Mouse (Mus musculus): ENCODE measurements around the gene Srrm2. TPM values are rescaled to one million over a fixed set of nuclear protein-coding genes. Genes with fewer than 3 reads are reported as not detected.

The Srrm2 gene
- polyA plus RNA-seq, 2 experiments, result 107 to 136 TPM

GRCm38 (mm10) chr17:23862926-23863325, 72.6 kb downstream of the Srrm2 start:
- no peaks in the 10 kb centered on the region for H3K9me3 ChIP-seq (ENCODE audit: control insufficient read depth, low read length)
- H3K4me1 ChIP-seq (replicated peaks; ENCODE audit: control insufficient read depth in 2 of 2, insufficient read depth in 2 of 2, low read length in 1 of 2), result no peaks in the 10 kb centered on the region
- H3K27ac ChIP-seq, result no peak overlapping the region
- no peaks in the 10 kb centered on the region for H3K27me3 ChIP-seq (ENCODE audit: control insufficient read depth, insufficient read depth, low read length)
- no peak overlapping the region for H3K9ac ChIP-seq (replicated peaks)
- no peaks in the 10 kb centered on the region for H3K36me3 ChIP-seq (replicated peaks; ENCODE audit: control insufficient read depth, insufficient read depth, low read depth)
- 58% methylated on average over 4 of the region's 4 CpGs for whole genome bisulfite sequencing (ENCODE audit: insufficient replicate concordance)
- H3K4me2 ChIP-seq (ENCODE audit: low read depth), result no peak overlapping the region
- ATAC-seq (ENCODE audit: insufficient read depth) (no peak), DNase-seq (ENCODE audit: low read depth in 3 of 3, low spot score in 3 of 3) (no peak)
- no peak overlapping the region for H3K4me3 ChIP-seq (ENCODE audit: insufficient read depth in 1 of 2, low read depth in 2 of 2, low read length in 2 of 2)
- TF ChIP-seq CTCF (IDR thresholded peaks at IDR 0.05; ENCODE audit: low read depth) (no peak), EP300 (IDR thresholded peaks at IDR 0.05; ENCODE audit: low read depth) (no peak)

DNA sequence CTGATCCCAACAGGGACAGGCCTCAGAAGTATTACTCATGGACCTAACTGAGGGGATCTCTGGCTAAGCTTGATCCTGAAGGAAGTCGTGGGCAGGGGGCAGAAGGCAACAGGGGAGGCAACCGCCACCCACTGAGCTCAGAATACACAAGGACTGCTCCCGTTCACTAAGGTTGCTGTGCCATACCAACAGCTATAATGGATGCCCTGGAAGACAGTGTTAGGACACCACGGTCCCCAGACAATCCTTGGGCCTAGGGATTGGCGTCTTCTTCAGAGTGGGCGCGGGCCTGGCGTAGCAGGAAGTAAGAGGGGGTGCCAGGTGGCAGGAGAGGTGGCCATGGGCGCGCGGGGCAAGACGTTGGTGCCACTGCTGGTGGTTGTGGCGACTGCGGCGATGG, 77.4 kb downstream of the Srrm2 start, which contains the start of gene Prss21:
Prss21 (plus strand) TSS at position 301 of the 400 bp plus-strand sequence.
- Histone ChIP-seq H3K27ac (no peak within 1 kb of the TSS), H3K27me3 (ENCODE audit: control insufficient read depth, insufficient read depth, low read length) (no peaks in the 10 kb centered on the region), H3K4me3 (ENCODE audit: insufficient read depth in 1 of 2, low read depth in 2 of 2, low read length in 2 of 2) (no peak within 1 kb of the TSS), H3K36me3 (replicated peaks; ENCODE audit: control insufficient read depth, insufficient read depth, low read depth) (no peaks in the 10 kb centered on the region), H3K4me1 (replicated peaks; ENCODE audit: control insufficient read depth in 2 of 2, insufficient read depth in 2 of 2, low read length in 1 of 2) (no peaks in the 10 kb centered on the region), H3K4me2 (ENCODE audit: low read depth) (no peak within 1 kb of the TSS), H3K9ac (replicated peaks) (no peak within 1 kb of the TSS), H3K9me3 (ENCODE audit: control insufficient read depth, low read length) (no peaks in the 10 kb centered on the region)
- no peak for ATAC-seq (ENCODE audit: insufficient read depth)
- DNase-seq (ENCODE audit: low read depth in 3 of 3, low spot score in 3 of 3), result no peak
- 66% methylated on average over 15 of the region's 15 CpGs for WGBS (ENCODE audit: insufficient replicate concordance)
- TF ChIP-seq EP300 (IDR thresholded peaks at IDR 0.05; ENCODE audit: low read depth) (no peak), CTCF (IDR thresholded peaks at IDR 0.05; ENCODE audit: low read depth) (no peak)

- Histone ChIP-seq H3K36me3 (replicated peaks; ENCODE audit: control insufficient read depth, insufficient read depth, low read depth) (no peaks in the 10 kb centered on the region), H3K9me3 (ENCODE audit: control insufficient read depth, low read length) (no peaks in the 10 kb centered on the region), H3K4me1 (replicated peaks; ENCODE audit: control insufficient read depth in 2 of 2, insufficient read depth in 2 of 2, low read length in 1 of 2) (no peaks in the 10 kb centered on the region), H3K9ac (replicated peaks) (no peak overlapping the region), H3K27me3 (ENCODE audit: control insufficient read depth, insufficient read depth, low read length) (no peaks in the 10 kb centered on the region), H3K4me3 (ENCODE audit: insufficient read depth in 1 of 2, low read depth in 2 of 2, low read length in 2 of 2) (no peak overlapping the region), H3K27ac (no peak overlapping the region), H3K4me2 (ENCODE audit: low read depth) (no peak overlapping the region)
- TF ChIP-seq EP300 (IDR thresholded peaks at IDR 0.05; ENCODE audit: low read depth), result no peak
- TF ChIP-seq CTCF (IDR thresholded peaks at IDR 0.05; ENCODE audit: low read depth), result no peak
- no peak for ATAC-seq (ENCODE audit: insufficient read depth)
- no peak for DNase-seq (ENCODE audit: low read depth in 3 of 3, low spot score in 3 of 3)
- 68% methylated on average over 11 of the region's 11 CpGs for WGBS (ENCODE audit: insufficient replicate concordance)
Measured at GRCm38 (mm10) chr17:23868513-23868912, 78.2 kb downstream of the Srrm2 start.

Small RNA genes lying within 50 kb of the gene (microRNA-seq; reads per million reads assigned to microRNA genes)
- 2.1 reads per million for gene Mir5125

Other genes with a start within 250 kb of the Srrm2 start
- gene Zfp213, start 226.3 kb upstream of the Srrm2 start, polyA plus RNA-seq (2012; rRNA removed), result 3.7 and 4.1 TPM in 2 replicates
- gene Zfp213, start 226.3 kb upstream of the Srrm2 start, polyA plus RNA-seq (2014; fragmentation: Nextera tagmentation; extraction: Ambion mirVana), result 4.1 and 4.8 TPM in 2 replicates
- 1.9 and 2.0 TPM in 2 replicates for gene Zfp13, start 191.0 kb upstream of the Srrm2 start, polyA plus RNA-seq (2012; rRNA removed)
- gene Zfp13, start 191.0 kb upstream of the Srrm2 start, polyA plus RNA-seq (2014; fragmentation: Nextera tagmentation; extraction: Ambion mirVana), result 1.3 TPM in 2 replicates
- not detected in 2 replicates for gene Zscan10, start 189.7 kb upstream of the Srrm2 start, polyA plus RNA-seq (2012; rRNA removed)
- not detected in 2 replicates for gene Zscan10, start 189.7 kb upstream of the Srrm2 start, polyA plus RNA-seq (2014; fragmentation: Nextera tagmentation; extraction: Ambion mirVana)
- gene Mmp25, start 145.3 kb upstream of the Srrm2 start, polyA plus RNA-seq (2012; rRNA removed), result 0.11 and 0.12 TPM in 2 replicates
- gene Mmp25, start 145.3 kb upstream of the Srrm2 start, polyA plus RNA-seq (2014; fragmentation: Nextera tagmentation; extraction: Ambion mirVana), result 0.11 TPM in 1 of 2 replicates, not detected in the other
- 0.02 TPM in 2 replicates for gene Bicdl2, start 130.0 kb upstream of the Srrm2 start, polyA plus RNA-seq (2012; rRNA removed)
- gene Bicdl2, start 130.0 kb upstream of the Srrm2 start, polyA plus RNA-seq (2014; fragmentation: Nextera tagmentation; extraction: Ambion mirVana), result not detected in 2 replicates
- gene Hcfc1r1, start 116.9 kb upstream of the Srrm2 start, polyA plus RNA-seq (2012; rRNA removed), result 11.3 and 15.3 TPM in 2 replicates
- 21.0 and 24.5 TPM in 2 replicates for gene Hcfc1r1, start 116.9 kb upstream of the Srrm2 start, polyA plus RNA-seq (2014; fragmentation: Nextera tagmentation; extraction: Ambion mirVana)
- gene Thoc6, start 116.7 kb upstream of the Srrm2 start, polyA plus RNA-seq (2012; rRNA removed), result 14.8 and 17.2 TPM in 2 replicates
- 21.4 and 21.5 TPM in 2 replicates for gene Thoc6, start 116.7 kb upstream of the Srrm2 start, polyA plus RNA-seq (2014; fragmentation: Nextera tagmentation; extraction: Ambion mirVana)
- gene Tnfrsf12a, start 113.1 kb upstream of the Srrm2 start, polyA plus RNA-seq (2012; rRNA removed), result 1.4 and 1.7 TPM in 2 replicates
- gene Tnfrsf12a, start 113.1 kb upstream of the Srrm2 start, polyA plus RNA-seq (2014; fragmentation: Nextera tagmentation; extraction: Ambion mirVana), result 3.0 and 3.9 TPM in 2 replicates
- 0.64 and 0.68 TPM in 2 replicates for gene Cldn6, start 111.3 kb upstream of the Srrm2 start, polyA plus RNA-seq (2012; rRNA removed)
- 0.15 and 0.50 TPM in 2 replicates for gene Cldn6, start 111.3 kb upstream of the Srrm2 start, polyA plus RNA-seq (2014; fragmentation: Nextera tagmentation; extraction: Ambion mirVana)
- gene Cldn9, start 106.5 kb upstream of the Srrm2 start, polyA plus RNA-seq (2012; rRNA removed), result 0.04 TPM in 2 replicates
- gene Cldn9, start 106.5 kb upstream of the Srrm2 start, polyA plus RNA-seq (2014; fragmentation: Nextera tagmentation; extraction: Ambion mirVana), result 0.21 TPM in 1 of 2 replicates, not detected in the other
- gene 1520401A03Rik, start 67.7 kb upstream of the Srrm2 start, polyA plus RNA-seq (2012; rRNA removed), result 0.04 and 0.09 TPM in 2 replicates
- not detected in 2 replicates for gene 1520401A03Rik, start 67.7 kb upstream of the Srrm2 start, polyA plus RNA-seq (2014; fragmentation: Nextera tagmentation; extraction: Ambion mirVana)
- 29.6 and 35.0 TPM in 2 replicates for gene Pkmyt1, start 64.2 kb upstream of the Srrm2 start, polyA plus RNA-seq (2012; rRNA removed)
- 21.2 and 24.5 TPM in 2 replicates for gene Pkmyt1, start 64.2 kb upstream of the Srrm2 start, polyA plus RNA-seq (2014; fragmentation: Nextera tagmentation; extraction: Ambion mirVana)
- gene Paqr4, start 49.7 kb upstream of the Srrm2 start, polyA plus RNA-seq (2012; rRNA removed), result 3.6 and 5.7 TPM in 2 replicates
- gene Paqr4, start 49.7 kb upstream of the Srrm2 start, polyA plus RNA-seq (2014; fragmentation: Nextera tagmentation; extraction: Ambion mirVana), result 6.4 and 7.2 TPM in 2 replicates
- 0.02 and 0.03 TPM in 2 replicates for gene Kremen2, start 44.7 kb upstream of the Srrm2 start, polyA plus RNA-seq (2012; rRNA removed)
- not detected in 2 replicates for gene Kremen2, start 44.7 kb upstream of the Srrm2 start, polyA plus RNA-seq (2014; fragmentation: Nextera tagmentation; extraction: Ambion mirVana)
- 4.0 and 4.3 TPM in 2 replicates for gene Flywch1, start 18.9 kb upstream of the Srrm2 start, polyA plus RNA-seq (2012; rRNA removed)
- gene Flywch1, start 18.9 kb upstream of the Srrm2 start, polyA plus RNA-seq (2014; fragmentation: Nextera tagmentation; extraction: Ambion mirVana), result 6.6 and 7.4 TPM in 2 replicates
- 0.57 and 0.79 TPM in 2 replicates for gene Flywch2, start 4.5 kb upstream of the Srrm2 start, polyA plus RNA-seq (2012; rRNA removed)
- gene Flywch2, start 4.5 kb upstream of the Srrm2 start, polyA plus RNA-seq (2014; fragmentation: Nextera tagmentation; extraction: Ambion mirVana), result 0.85 and 1.0 TPM in 2 replicates
- 277 and 284 TPM in 2 replicates for gene Elob, start 38.6 kb downstream of the Srrm2 start, polyA plus RNA-seq (2012; rRNA removed)
- gene Elob, start 38.6 kb downstream of the Srrm2 start, polyA plus RNA-seq (2014; fragmentation: Nextera tagmentation; extraction: Ambion mirVana), result 519 and 544 TPM in 2 replicates
- gene Prss33, start 45.5 kb downstream of the Srrm2 start, polyA plus RNA-seq (2012; rRNA removed), result 0.04 TPM in 1 of 2 replicates, not detected in the other
- not detected in 2 replicates for gene Prss33, start 45.5 kb downstream of the Srrm2 start, polyA plus RNA-seq (2014; fragmentation: Nextera tagmentation; extraction: Ambion mirVana)
- 0.06 TPM in 1 of 2 replicates, not detected in the other for gene Prss32, start 53.3 kb downstream of the Srrm2 start, polyA plus RNA-seq (2012; rRNA removed)
- not detected in 2 replicates for gene Prss32, start 53.3 kb downstream of the Srrm2 start, polyA plus RNA-seq (2014; fragmentation: Nextera tagmentation; extraction: Ambion mirVana)
- 0.09 and 0.18 TPM in 2 replicates for gene Prss41, start 53.6 kb downstream of the Srrm2 start, polyA plus RNA-seq (2012; rRNA removed)
- 0.06 TPM in 1 of 2 replicates, not detected in the other for gene Prss41, start 53.6 kb downstream of the Srrm2 start, polyA plus RNA-seq (2014; fragmentation: Nextera tagmentation; extraction: Ambion mirVana)
- not detected in 2 replicates for gene Prss21, start 77.5 kb downstream of the Srrm2 start, polyA plus RNA-seq (2012; rRNA removed)
- not detected in 2 replicates for gene Prss21, start 77.5 kb downstream of the Srrm2 start, polyA plus RNA-seq (2014; fragmentation: Nextera tagmentation; extraction: Ambion mirVana)
- gene Dcpp1, start 90.3 kb downstream of the Srrm2 start, polyA plus RNA-seq (2012; rRNA removed), result not detected in 2 replicates
- gene Dcpp1, start 90.3 kb downstream of the Srrm2 start, polyA plus RNA-seq (2014; fragmentation: Nextera tagmentation; extraction: Ambion mirVana), result not detected in 2 replicates
- not detected in 2 replicates for gene Dcpp2, start 90.3 kb downstream of the Srrm2 start, polyA plus RNA-seq (2012; rRNA removed)
- gene Dcpp2, start 90.3 kb downstream of the Srrm2 start, polyA plus RNA-seq (2014; fragmentation: Nextera tagmentation; extraction: Ambion mirVana), result not detected in 2 replicates
- gene Dcpp3, start 126.9 kb downstream of the Srrm2 start, polyA plus RNA-seq (2012; rRNA removed), result not detected in 2 replicates
- not detected in 2 replicates for gene Dcpp3, start 126.9 kb downstream of the Srrm2 start, polyA plus RNA-seq (2014; fragmentation: Nextera tagmentation; extraction: Ambion mirVana)
- gene Sbp, start 151.1 kb downstream of the Srrm2 start, polyA plus RNA-seq (2012; rRNA removed), result not detected in 2 replicates
- not detected in 2 replicates for gene Sbp, start 151.1 kb downstream of the Srrm2 start, polyA plus RNA-seq (2014; fragmentation: Nextera tagmentation; extraction: Ambion mirVana)
- not detected in 2 replicates for gene Sbpl, start 164.7 kb downstream of the Srrm2 start, polyA plus RNA-seq (2012; rRNA removed)
- not detected in 2 replicates for gene Sbpl, start 164.7 kb downstream of the Srrm2 start, polyA plus RNA-seq (2014; fragmentation: Nextera tagmentation; extraction: Ambion mirVana)
- 0.07 and 0.13 TPM in 2 replicates for gene Prss30, start 190.0 kb downstream of the Srrm2 start, polyA plus RNA-seq (2012; rRNA removed)
- 0.06 TPM in 1 of 2 replicates, not detected in the other for gene Prss30, start 190.0 kb downstream of the Srrm2 start, polyA plus RNA-seq (2014; fragmentation: Nextera tagmentation; extraction: Ambion mirVana)
- gene Prss22, start 207.6 kb downstream of the Srrm2 start, polyA plus RNA-seq (2012; rRNA removed), result not detected in 2 replicates
- not detected in 2 replicates for gene Prss22, start 207.6 kb downstream of the Srrm2 start, polyA plus RNA-seq (2014; fragmentation: Nextera tagmentation; extraction: Ambion mirVana)
- gene Prss27, start 247.6 kb downstream of the Srrm2 start, polyA plus RNA-seq (2012; rRNA removed), result not detected in 2 replicates
- not detected in 2 replicates for gene Prss27, start 247.6 kb downstream of the Srrm2 start, polyA plus RNA-seq (2014; fragmentation: Nextera tagmentation; extraction: Ambion mirVana)

All from liver, embryonic 14.5 days (tissue).